Mouse (Mus musculus): ENCODE measurements around the gene Myo1g. TPM values are rescaled to one million over a fixed set of nuclear protein-coding genes. Genes with fewer than 3 reads are reported as not detected.
"Not testable (repeated sequence)": the region's sequence is repeated elsewhere in the genome, so short reads cannot be mapped to it uniquely, and the experiment has no call there.

The Myo1g gene
- total RNA-seq, 2 experiments from 2014 or later: 0.48 to 0.74 TPM

- no peak for DNase-seq (ENCODE audit: low spot score in 2 of 2)
Measured at GRCm38 (mm10) chr11:6529961-6530360, 9.2 kb upstream of the Myo1g start.

GRCm38 (mm10) chr11:6528186-6529006, 7.6 kb upstream of the Myo1g start:
- DNase-seq (ENCODE audit: low spot score in 2 of 2): peak; percentile 98

- no peak for DNase-seq (ENCODE audit: low spot score in 2 of 2)
Measured at GRCm38 (mm10) chr11:6527256-6528185, 6.8 kb upstream of the Myo1g start.

- DNase-seq (ENCODE audit: low spot score in 2 of 2): not testable (repeated sequence)
Measured at GRCm38 (mm10) chr11:6526526-6527255, 5.9 kb upstream of the Myo1g start.

GRCm38 (mm10) chr11:6525241-6525640, 4.5 kb upstream of the Myo1g start:
- DNase-seq (ENCODE audit: low spot score in 2 of 2): no peak

- no peak for DNase-seq (ENCODE audit: low spot score in 2 of 2)
Measured at GRCm38 (mm10) chr11:6524880-6525238, 4.1 kb upstream of the Myo1g start.

GRCm38 (mm10) chr11:6524165-6524879, 3.6 kb upstream of the Myo1g start:
- DNase-seq (ENCODE audit: low spot score in 2 of 2): no peak

- DNase-seq (ENCODE audit: low spot score in 2 of 2): no peak
Measured at GRCm38 (mm10) chr11:6523662-6524088, 2.9 kb upstream of the Myo1g start.

- no peak for DNase-seq (ENCODE audit: low spot score in 2 of 2)
Measured at GRCm38 (mm10) chr11:6522782-6523525, 2.2 kb upstream of the Myo1g start.

GRCm38 (mm10) chr11:6519491-6520033, 1.2 kb downstream of the Myo1g start:
- DNase-seq (ENCODE audit: low spot score in 2 of 2): no peak

- no peak for DNase-seq (ENCODE audit: low spot score in 2 of 2)
Measured at GRCm38 (mm10) chr11:6514837-6515236, 5.9 kb downstream of the Myo1g start.

GRCm38 (mm10) chr11:6508269-6508876, 12.4 kb downstream of the Myo1g start:
- no peak for DNase-seq (ENCODE audit: low spot score in 2 of 2)

GRCm38 (mm10) chr11:6506516-6506915, 14.2 kb downstream of the Myo1g start:
- no peak for DNase-seq (ENCODE audit: low spot score in 2 of 2)

- DNase-seq (ENCODE audit: low spot score in 2 of 2): no peak
Measured at GRCm38 (mm10) chr11:6504689-6505088, 16.1 kb downstream of the Myo1g start.

- DNase-seq (ENCODE audit: low spot score in 2 of 2): no peak
Measured at GRCm38 (mm10) chr11:6504226-6504625, 16.5 kb downstream of the Myo1g start.

GRCm38 (mm10) chr11:6502506-6502905, 18.3 kb downstream of the Myo1g start:
- DNase-seq (ENCODE audit: low spot score in 2 of 2): no peak

- no peak for DNase-seq (ENCODE audit: low spot score in 2 of 2)
Measured at GRCm38 (mm10) chr11:6497311-6497948, 23.3 kb downstream of the Myo1g start.

- no peak for DNase-seq (ENCODE audit: low spot score in 2 of 2)
Measured at GRCm38 (mm10) chr11:6489691-6490503, 30.9 kb downstream of the Myo1g start.
